Mouse (Mus musculus) heart, embryonic 13.5 days (tissue): ENCODE measurements at regions not wholly inside any gene's neighbourhood (a gene's known extent, or its start where the extent isn't known, plus 50 kb on each side); places are given as distances from the start of the nearest gene placed in this dataset.

Experiments used
- ATAC-seq: fragments of 200-750 bp; cut with Nextera tagmentation; 2 replicates; pipeline ENCODE4 v1.8.0; 2017; ENCODE audit warnings: moderate TSS enrichment; ENCODE audit not compliant: insufficient number of reproducible peaks, low FRiP score, low TSS enrichment; ENCODE audit errors: extremely low read depth
- H3K27ac ChIP-seq: fragments of 300-500 bp; sonication (generic); replicated peaks from 2 replicates; pipeline ENCODE4 v1.5.1; 2015; ENCODE audit warnings: moderate library complexity, mild to moderate bottlenecking, inconsistent platforms
- H3K27me3 ChIP-seq: fragments of 300-500 bp; sonication (generic); replicated peaks from 2 replicates; pipeline ENCODE4 v1.6.1; 2015; ENCODE audit warnings: mild to moderate bottlenecking, inconsistent platforms
- H3K36me3 ChIP-seq: fragments of 300-500 bp; sonication (generic); 2 replicates; pipeline ENCODE4 v1.6.1; 2015; ENCODE audit warnings: mild to moderate bottlenecking, inconsistent platforms
- H3K4me1 ChIP-seq: fragments of 300-500 bp; sonication (generic); 2 replicates; pipeline ENCODE4 v1.6.1; 2015; ENCODE audit warnings: inconsistent platforms
- H3K4me2 ChIP-seq: fragments of 300-500 bp; sonication (generic); 2 replicates; pipeline ENCODE4 v1.6.1; 2015; ENCODE audit warnings: inconsistent platforms, mild to moderate bottlenecking, moderate library complexity
- H3K4me3 ChIP-seq: fragments of 300-500 bp; sonication (generic); 2 replicates; pipeline ENCODE4 v1.5.1; 2015; ENCODE audit warnings: moderate library complexity, mild to moderate bottlenecking, inconsistent platforms
- H3K9ac ChIP-seq: fragments of 300-500 bp; sonication (generic); 2 replicates; pipeline ENCODE4 v1.6.1; 2015; ENCODE audit warnings: inconsistent platforms, mild to moderate bottlenecking, moderate library complexity
- H3K9me3 ChIP-seq: fragments of 300-500 bp; sonication (generic); 2 replicates; pipeline ENCODE4 v1.6.1; 2016; ENCODE audit warnings: inconsistent platforms
- WGBS: fragments of 180-500 bp; shearing (Covaris S2); methylation state at CpG from one replicate; pipeline ENCODE4 v1.1.7; 2015; ENCODE audit warnings: mixed read lengths; 5-methylcytosine and 5-hydroxymethylcytosine counted together

- Histone ChIP-seq H3K27ac (no peak overlapping the region), H3K9ac (no peak overlapping the region), H3K27me3 (no peaks in the 10 kb centered on the region; the same call in 1 of the 2 replicates), H3K36me3 (no peaks in the 10 kb centered on the region), H3K4me1 (no peaks in the 10 kb centered on the region), H3K9me3 (no peaks in the 10 kb centered on the region), H3K4me3 (no peak overlapping the region), H3K4me2 (no peak overlapping the region)
- 76% methylated on average over 4 of the region's 4 CpGs for WGBS
- no peak for ATAC-seq
Observed at GRCm38 (mm10) chr8:89106346-89106745, 62.4 kb upstream of the Sall1 start.

GRCm38 (mm10) chr8:89097396-89097795 lies 53.4 kb upstream of the Sall1 start:
- Histone ChIP-seq H3K9ac (no peak overlapping the region), H3K9me3 (no peaks in the 10 kb centered on the region), H3K4me3 (no peak overlapping the region), H3K27me3 (no peaks in the 10 kb centered on the region), H3K4me2 (no peak overlapping the region), H3K36me3 (no peaks in the 10 kb centered on the region), H3K4me1 (no peaks in the 10 kb centered on the region), H3K27ac (no peak overlapping the region)
- ATAC-seq: no peak
- WGBS: 70% methylated on average over 4 of the region's 4 CpGs
